In genomic region chr6:64800965-64801364, GRCm38 (mm10) we compare ENCODE assay signal across 16 mouse cellular contexts.
"Had no signal": no experiment of that assay in that cellular context is flagged by ENCODE, and none has a peak within 500 bp of the region (broad histone marks: within the 10 kb centered on the region; RNA-seq: fewer than 3 reads in every experiment).

No protein-coding gene starts in this region.

- H3K36me3 ChIP-seq: neural tube, embryonic 13.5 days; neural tube, embryonic 15.5 days; stomach, embryonic 15.5 days had no signal

- DNase-seq: retina, postnatal 1 day; right cerebral cortex, adult 18-20 months; right cerebral cortex, postnatal 14 days; right cerebral cortex, postnatal 25 days; right cerebral cortex, postnatal 4 days; spleen, adult 18-20 months; thymus, adult 18-20 months; thymus, adult 2 months; thymus, postnatal 14 days; thymus, postnatal 25 days; thymus, postnatal 36 days; thymus, postnatal 4 days had no signal

- H3K4me2 ChIP-seq: neural tube, embryonic 13.5 days; neural tube, embryonic 15.5 days; stomach, embryonic 15.5 days had no signal

- H3K4me1 ChIP-seq: neural tube, embryonic 15.5 days; stomach, embryonic 15.5 days had no signal

- H3K9me3 ChIP-seq: neural tube, embryonic 13.5 days; neural tube, embryonic 15.5 days; stomach, embryonic 15.5 days had no signal

- H3K27ac ChIP-seq: neural tube, embryonic 13.5 days; neural tube, embryonic 15.5 days; stomach, embryonic 15.5 days; stomach, postnatal 0 days had no signal

- H3K9ac ChIP-seq: neural tube, embryonic 13.5 days; neural tube, embryonic 15.5 days; stomach, embryonic 15.5 days had no signal

- H3K4me3 ChIP-seq: neural tube, embryonic 13.5 days; neural tube, embryonic 15.5 days; stomach, embryonic 15.5 days had no signal

- H3K27me3 ChIP-seq: stomach, embryonic 15.5 days had no signal
